Mouse (Mus musculus) embryonic facial prominence, embryonic 10.5 days (tissue): ENCODE measurements around the gene Serpina3a. TPM values are rescaled to one million over a fixed set of nuclear protein-coding genes. Genes with fewer than 3 reads are reported as not detected.
"Not testable (repeated sequence)": the region's sequence is repeated elsewhere in the genome, so short reads cannot be mapped to it uniquely, and the experiment has no call there.

Experiments
- DNase-seq: peaks from one replicate; pipeline ENCODE4 v3.0.0-alpha.2; 2017; ENCODE audit warnings: low spot score
- H3K27ac ChIP-seq: fragments of 300-500 bp; sonication (generic); replicated peaks from 2 replicates; pipeline ENCODE4 v1.5.1; 2016; ENCODE audit warnings: mild to moderate bottlenecking
- H3K27me3 ChIP-seq: fragments of 300-500 bp; sonication (generic); replicated peaks from 2 replicates; pipeline ENCODE4 v1.6.1; 2016; ENCODE audit warnings: low read depth, mild to moderate bottlenecking; ENCODE audit not compliant: poor library complexity, severe bottlenecking
- H3K36me3 ChIP-seq: fragments of 300-500 bp; sonication (generic); replicated peaks from 2 replicates; pipeline ENCODE4 v1.6.1; 2016; ENCODE audit warnings: mild to moderate bottlenecking, moderate library complexity
- H3K4me1 ChIP-seq: fragments of 300-500 bp; sonication (generic); 2 replicates; pipeline ENCODE4 v1.6.1; 2016
- H3K4me3 ChIP-seq: fragments of 300-500 bp; sonication (generic); 2 replicates; pipeline ENCODE4 v1.5.1; 2016; ENCODE audit warnings: mild to moderate bottlenecking, moderate library complexity
- H3K9me3 ChIP-seq: fragments of 300-500 bp; sonication (generic); 2 replicates; pipeline ENCODE4 v1.6.1; 2016; ENCODE audit warnings: mild to moderate bottlenecking
- WGBS: fragments of 180-500 bp; shearing (Covaris S2); methylation state at CpG from one replicate; pipeline ENCODE4 v1.1.7; 2016; 5-methylcytosine and 5-hydroxymethylcytosine counted together
- polyA plus RNA-seq: library from polyadenylated mRNA; unstranded; fragments of >200 nt; fragmentation: Nextera tagmentation; extraction: Ambion mirVana; gene quantifications from 2 replicates; pipeline ENCODE4 v1.2.1, GENCODE M21; 2016

Serpina3a gene
- not detected in 2 replicates for polyA plus RNA-seq

- H3K4me3 ChIP-seq, DNase-seq, H3K27me3 ChIP-seq, H3K36me3 ChIP-seq, H3K4me1 ChIP-seq, H3K27ac ChIP-seq, H3K9me3 ChIP-seq: not testable (repeated sequence)
- WGBS: 92% methylated on average over 11 of the region's 11 CpGs
Observed at GRCm38 (mm10) chr12:104112333-104112732, at the start of gene Serpina3a. TSS of gene Serpina3a (plus strand) at chr12:104112724.

- 68% methylated on average over 4 of the region's 4 CpGs for WGBS
- H3K9me3 ChIP-seq: no peaks in the 10 kb centered on the region
- H3K4me3 ChIP-seq: no peak overlapping the region
- H3K27me3 ChIP-seq: no peaks in the 10 kb centered on the region
- H3K36me3 ChIP-seq: no peaks in the 10 kb centered on the region
- DNase-seq: no peak
- H3K27ac ChIP-seq: no peak overlapping the region
- no peaks in the 10 kb centered on the region; the same call in 1 of the 2 replicates for H3K4me1 ChIP-seq
Observed at GRCm38 (mm10) chr12:104064532-104064931, 48.0 kb upstream of the Serpina3a start.

GRCm38 (mm10) chr12:104064996-104065395 is 47.5 kb upstream of the Serpina3a start:
- no peaks in the 10 kb centered on the region; the same call in 1 of the 2 replicates for H3K4me1 ChIP-seq

GRCm38 (mm10) chr12:104066241-104066640 is 46.3 kb upstream of the Serpina3a start:
- 31% methylated on average over 8 of the region's 8 CpGs for WGBS
- Histone ChIP-seq H3K4me1 (no peaks in the 10 kb centered on the region; the same call in 1 of the 2 replicates), H3K9me3 (no peaks in the 10 kb centered on the region), H3K4me3 (no peak overlapping the region), H3K27ac (0 out of 2 replicates have a peak overlapping the region, but pooled peaks have one; percentile 3), H3K27me3 (no peaks in the 10 kb centered on the region), H3K36me3 (no peaks in the 10 kb centered on the region)
- DNase-seq: peak; percentile 79

More at GRCm38 (mm10) chr12:104064996-104065395, 47.5 kb upstream of the Serpina3a start:
- DNase-seq: no peak
- WGBS: 70% methylated on average over 4 of the region's 4 CpGs
- Histone ChIP-seq H3K36me3 (no peaks in the 10 kb centered on the region), H3K27me3 (no peaks in the 10 kb centered on the region), H3K4me3 (no peak overlapping the region), H3K27ac (no peak overlapping the region), H3K9me3 (no peaks in the 10 kb centered on the region)

GRCm38 (mm10) chr12:104067549-104067948 is 45.0 kb upstream of the Serpina3a start:
- no peaks in the 10 kb centered on the region; the same call in 1 of the 2 replicates for H3K4me1 ChIP-seq
- peak; percentile 20 for DNase-seq
- 35% methylated on average over 4 of the region's 4 CpGs for WGBS
- H3K4me3 ChIP-seq: no peak overlapping the region
- H3K9me3 ChIP-seq: no peaks in the 10 kb centered on the region
- H3K36me3 ChIP-seq: no peaks in the 10 kb centered on the region
- no peak overlapping the region for H3K27ac ChIP-seq
- H3K27me3 ChIP-seq: no peaks in the 10 kb centered on the region

GRCm38 (mm10) chr12:104069620-104070019 is 42.9 kb upstream of the Serpina3a start:
- Histone ChIP-seq H3K27me3 (no peaks in the 10 kb centered on the region), H3K9me3 (no peaks in the 10 kb centered on the region), H3K36me3 (no peaks in the 10 kb centered on the region), H3K27ac (no peak overlapping the region), H3K4me3 (no peak overlapping the region), H3K4me1 (no peaks in the 10 kb centered on the region; the same call in 1 of the 2 replicates)
- 13% methylated on average over 2 of the region's 2 CpGs for WGBS
- peak; percentile 76 for DNase-seq

- Histone ChIP-seq H3K9me3 (no peaks in the 10 kb centered on the region), H3K4me1 (no peaks in the 10 kb centered on the region), H3K4me3 (no peak overlapping the region), H3K27me3 (no peaks in the 10 kb centered on the region), H3K27ac (no peak overlapping the region), H3K36me3 (no peaks in the 10 kb centered on the region)
- WGBS: 49% methylated on average over 1 of the region's 1 CpGs
- DNase-seq: no peak
Observed at GRCm38 (mm10) chr12:104071708-104072107, 40.8 kb upstream of the Serpina3a start.

GRCm38 (mm10) chr12:104072286-104072685 is 40.2 kb upstream of the Serpina3a start:
- no peak for DNase-seq
- no peaks in the 10 kb centered on the region for H3K27me3 ChIP-seq
- no peaks in the 10 kb centered on the region for H3K4me1 ChIP-seq
- H3K27ac ChIP-seq: no peak overlapping the region
- 67% methylated on average over 5 of the region's 5 CpGs for WGBS
- no peaks in the 10 kb centered on the region for H3K9me3 ChIP-seq
- no peaks in the 10 kb centered on the region for H3K36me3 ChIP-seq
- no peak overlapping the region for H3K4me3 ChIP-seq

- Histone ChIP-seq H3K36me3 (no peaks in the 10 kb centered on the region), H3K27ac (no peak overlapping the region), H3K4me1 (no peaks in the 10 kb centered on the region), H3K27me3 (no peaks in the 10 kb centered on the region), H3K9me3 (0 out of 2 replicates have a peak, but pooled peaks cover 2% of the 10 kb centered on the region), H3K4me3 (no peak overlapping the region)
- WGBS: 79% methylated on average over 2 of the region's 2 CpGs
- no peak for DNase-seq
Observed at GRCm38 (mm10) chr12:104090119-104090518, 22.4 kb upstream of the Serpina3a start.

GRCm38 (mm10) chr12:104091303-104091702 is 21.2 kb upstream of the Serpina3a start:
- Histone ChIP-seq H3K4me3 (no peak overlapping the region), H3K9me3 (0 out of 2 replicates have a peak, but pooled peaks cover 2% of the 10 kb centered on the region), H3K36me3 (no peaks in the 10 kb centered on the region), H3K4me1 (no peaks in the 10 kb centered on the region), H3K27ac (no peak overlapping the region), H3K27me3 (no peaks in the 10 kb centered on the region)
- DNase-seq: no peak
- 74% methylated on average over 1 of the region's 1 CpGs for WGBS

- no peak for DNase-seq
- Histone ChIP-seq H3K4me3 (no peak within 1 kb of the TSS), H3K27me3 (no peaks in the 10 kb centered on the region), H3K27ac (no peak within 1 kb of the TSS), H3K36me3 (no peaks in the 10 kb centered on the region), H3K9me3 (no peaks in the 10 kb centered on the region), H3K4me1 (no peaks in the 10 kb centered on the region)
- 89% methylated on average over 6 of the region's 6 CpGs for WGBS
Observed at GRCm38 (mm10) chr12:104100768-104101167, 11.8 kb upstream of the Serpina3a start, which contains the start of gene Serpina5. TSS of gene Serpina5 (plus strand) at chr12:104101113.

- no peaks in the 10 kb centered on the region for H3K27me3 ChIP-seq
- H3K4me3 ChIP-seq: no peak overlapping the region
- H3K36me3 ChIP-seq: no peaks in the 10 kb centered on the region
- H3K27ac ChIP-seq: no peak overlapping the region
- H3K9me3 ChIP-seq: no peaks in the 10 kb centered on the region
- no peak for DNase-seq
- no peaks in the 10 kb centered on the region for H3K4me1 ChIP-seq
Observed at GRCm38 (mm10) chr12:104105847-104106246, 6.7 kb upstream of the Serpina3a start.

- DNase-seq: no peak
- Histone ChIP-seq H3K4me1 (no peaks in the 10 kb centered on the region), H3K27ac (no peak overlapping the region), H3K36me3 (no peaks in the 10 kb centered on the region), H3K27me3 (no peaks in the 10 kb centered on the region), H3K4me3 (no peak overlapping the region), H3K9me3 (no peaks in the 10 kb centered on the region)
Observed at GRCm38 (mm10) chr12:104106919-104107318, 5.6 kb upstream of the Serpina3a start.
